Mouse (Mus musculus) small intestine, adult 2 months (tissue): ENCODE measurements at regions not wholly inside any gene's neighbourhood (a gene's known extent, or its start where the extent isn't known, plus 50 kb on each side); places are given as distances from the start of the nearest gene placed in this dataset.

Experiments
- CTCF ChIP-seq: fragments of 200-500 bp; IDR thresholded peaks from 2 replicates; pipeline ENCODE4 v1.5.1; 2012; ENCODE audit warnings: low read depth, mild to moderate bottlenecking, control low read depth, inconsistent platforms, low read length, moderate library complexity, mixed read lengths; ENCODE audit not compliant: insufficient replicate concordance, insufficient read length; ENCODE audit errors: extremely low read depth
- POLR2A ChIP-seq: fragments of 200-500 bp; IDR thresholded peaks from 2 replicates; pipeline ENCODE4 v1.6.1; 2012; ENCODE audit warnings: low read depth, mild to moderate bottlenecking, control low read depth, inconsistent platforms, low read length, moderate library complexity

GRCm38 (mm10) chr12:110145379-110145778 is 133.5 kb upstream of the Dio3 start:
- no peak for TF ChIP-seq POLR2A
- no peak for TF ChIP-seq CTCF
